Mouse (Mus musculus) retina, adult 2 months (tissue): Measurements from ENCODE around the gene Ccdc134.

Source experiments
- DNase-seq: peaks from one replicate; pipeline ENCODE4 v3.0.0-alpha.2; 2012; ENCODE audit warnings: low read depth, low spot score

Ccdc134 gene

GRCm38 (mm10) chr15:82148510-82148911 lies 20.8 kb downstream of the Ccdc134 start:
- no peak for DNase-seq

- DNase-seq = no peak
These were observed 22.3 kb downstream of the Ccdc134 start for GRCm38 (mm10) chr15:82150042-82150441.

GRCm38 (mm10) chr15:82151176-82151575 lies 23.5 kb downstream of the Ccdc134 start:
- no peak for DNase-seq

GRCm38 (mm10) chr15:82152022-82152421 lies 24.3 kb downstream of the Ccdc134 start:
- DNase-seq = no peak

GRCm38 (mm10) chr15:82152435-82152834 lies 24.7 kb downstream of the Ccdc134 start:
- no peak for DNase-seq

GRCm38 (mm10) chr15:82156298-82156697 lies 28.6 kb downstream of the Ccdc134 start:
- no peak for DNase-seq

- no peak for DNase-seq
These were observed 29.2 kb downstream of the Ccdc134 start for GRCm38 (mm10) chr15:82156902-82157301.

GRCm38 (mm10) chr15:82158243-82159035 lies 30.7 kb downstream of the Ccdc134 start:
- no peak for DNase-seq

- DNase-seq = no peak
These were observed 31.7 kb downstream of the Ccdc134 start for GRCm38 (mm10) chr15:82159471-82159870.

GRCm38 (mm10) chr15:82160731-82161640 lies 33.3 kb downstream of the Ccdc134 start:
- no peak for DNase-seq

- DNase-seq = no peak
These were observed 34.4 kb downstream of the Ccdc134 start for GRCm38 (mm10) chr15:82161965-82162600.

GRCm38 (mm10) chr15:82163356-82164060 lies 35.8 kb downstream of the Ccdc134 start:
- DNase-seq = no peak

GRCm38 (mm10) chr15:82164061-82164399 lies 36.3 kb downstream of the Ccdc134 start:
- no peak for DNase-seq

- no peak for DNase-seq
These were observed 36.8 kb downstream of the Ccdc134 start for GRCm38 (mm10) chr15:82164496-82164895.

- no peak for DNase-seq
These were observed 37.9 kb downstream of the Ccdc134 start for GRCm38 (mm10) chr15:82165332-82166239.

- DNase-seq = no peak
These were observed 38.7 kb downstream of the Ccdc134 start for GRCm38 (mm10) chr15:82166240-82167100.

- DNase-seq = no peak
These were observed 39.8 kb downstream of the Ccdc134 start for GRCm38 (mm10) chr15:82167201-82168168.

GRCm38 (mm10) chr15:82169671-82170070 lies 41.9 kb downstream of the Ccdc134 start:
- DNase-seq = no peak
